Mouse (Mus musculus): ENCODE results near the gene Abca17. TPM values are rescaled to one million over a fixed set of nuclear protein-coding genes. Genes with fewer than 3 reads are reported as not detected.

The Abca17 gene
- polyA plus RNA-seq, 1 experiment from 2014 or later: not detected

Small RNA genes within 50 kb of the gene (microRNA-seq; reads per million reads assigned to microRNA genes)
- gene Gm24427 (not detected), gene Mir5134 (1.9 reads per million), gene Mir6965 (0.93 reads per million)

Other genes with a start within 250 kb of the Abca17 start
- gene Pdpk1, start 200.1 kb downstream of the Abca17 start, polyA plus RNA-seq (2016; fragmentation: Nextera tagmentation; extraction: Ambion mirVana): 38.5 and 39.1 TPM in 2 replicates
- gene Amdhd2, start 187.3 kb downstream of the Abca17 start, polyA plus RNA-seq (2016; fragmentation: Nextera tagmentation; extraction: Ambion mirVana): 38.5 and 40.2 TPM in 2 replicates
- 392 and 404 TPM in 2 replicates for gene Atp6v0c, start 181.4 kb downstream of the Abca17 start, polyA plus RNA-seq (2016; fragmentation: Nextera tagmentation; extraction: Ambion mirVana)
- gene Tbc1d24, start 145.5 kb downstream of the Abca17 start, polyA plus RNA-seq (2016; fragmentation: Nextera tagmentation; extraction: Ambion mirVana): 6.7 and 9.9 TPM in 2 replicates
- 19.5 and 19.8 TPM in 2 replicates for gene Ntn3, start 141.5 kb downstream of the Abca17 start, polyA plus RNA-seq (2016; fragmentation: Nextera tagmentation; extraction: Ambion mirVana)
- 18.3 and 20.2 TPM in 2 replicates for gene Tedc2, start 130.2 kb downstream of the Abca17 start, polyA plus RNA-seq (2016; fragmentation: Nextera tagmentation; extraction: Ambion mirVana)
- gene Ccnf, start 99.6 kb downstream of the Abca17 start, polyA plus RNA-seq (2016; fragmentation: Nextera tagmentation; extraction: Ambion mirVana): 90.7 and 92.7 TPM in 2 replicates
- 4.7 and 4.8 TPM in 2 replicates for gene Abca3, start 882 bp upstream of the Abca17 start, polyA plus RNA-seq (2016; fragmentation: Nextera tagmentation; extraction: Ambion mirVana)
- gene Rnps1, start 63.5 kb upstream of the Abca17 start, polyA plus RNA-seq (2016; fragmentation: Nextera tagmentation; extraction: Ambion mirVana): 362 and 373 TPM in 2 replicates
- gene Eci1, start 75.6 kb upstream of the Abca17 start, polyA plus RNA-seq (2016; fragmentation: Nextera tagmentation; extraction: Ambion mirVana): 95.6 and 102 TPM in 2 replicates
- gene Dnase1l2, start 92.0 kb upstream of the Abca17 start, polyA plus RNA-seq (2016; fragmentation: Nextera tagmentation; extraction: Ambion mirVana): 2.8 and 3.4 TPM in 2 replicates
- gene E4f1, start 119.2 kb upstream of the Abca17 start, polyA plus RNA-seq (2016; fragmentation: Nextera tagmentation; extraction: Ambion mirVana): 37.2 and 45.6 TPM in 2 replicates
- 54.9 and 56.6 TPM in 2 replicates for gene Pgp, start 119.3 kb upstream of the Abca17 start, polyA plus RNA-seq (2016; fragmentation: Nextera tagmentation; extraction: Ambion mirVana)
- not detected in 2 replicates for gene Bricd5, start 122.8 kb upstream of the Abca17 start, polyA plus RNA-seq (2016; fragmentation: Nextera tagmentation; extraction: Ambion mirVana)
- 34.7 and 35.5 TPM in 2 replicates for gene Mlst8, start 128.0 kb upstream of the Abca17 start, polyA plus RNA-seq (2016; fragmentation: Nextera tagmentation; extraction: Ambion mirVana)
- 6.1 and 6.5 TPM in 2 replicates for gene Caskin1, start 137.5 kb upstream of the Abca17 start, polyA plus RNA-seq (2016; fragmentation: Nextera tagmentation; extraction: Ambion mirVana)
- 97.4 and 101 TPM in 2 replicates for gene Traf7, start 176.9 kb upstream of the Abca17 start, polyA plus RNA-seq (2016; fragmentation: Nextera tagmentation; extraction: Ambion mirVana)
- gene Rab26, start 183.1 kb upstream of the Abca17 start, polyA plus RNA-seq (2016; fragmentation: Nextera tagmentation; extraction: Ambion mirVana): 3.2 and 4.0 TPM in 2 replicates
- gene Pkd1, start 198.8 kb upstream of the Abca17 start, polyA plus RNA-seq (2016; fragmentation: Nextera tagmentation; extraction: Ambion mirVana): 23.2 and 32.2 TPM in 2 replicates

Data from limb, embryonic 12.5 days (tissue).